Mouse (Mus musculus): ENCODE results near the gene Pdpr. TPM values are rescaled to one million over a fixed set of nuclear protein-coding genes. Genes with fewer than 3 reads are reported as not detected.

Pdpr gene
- polyA plus RNA-seq, 1 experiment = 17.3 TPM

DNA sequence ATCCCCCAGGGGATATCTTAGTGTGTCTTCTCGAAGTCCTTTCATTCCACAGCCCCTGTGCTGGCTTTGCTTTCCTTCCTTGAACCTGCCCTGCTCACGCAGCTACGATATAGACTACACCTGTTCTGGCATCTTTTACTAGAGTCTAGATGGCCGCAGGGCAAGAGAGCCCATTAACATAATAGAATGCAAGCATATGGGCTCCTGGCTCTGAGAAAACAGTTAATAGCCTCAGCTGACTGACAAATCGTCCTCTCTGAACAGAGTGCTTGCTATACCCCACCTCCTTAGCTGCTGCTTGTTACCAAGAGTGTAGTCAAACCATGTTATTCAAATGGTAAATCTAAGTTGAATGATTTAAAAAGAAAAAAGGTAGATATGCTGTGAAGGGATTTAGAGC is 77.2 kb downstream of the Pdpr start:
- Histone ChIP-seq H3K4me1 (ENCODE audit: control insufficient read depth, insufficient read depth, low read length) (no peaks in the 10 kb centered on the region), H3K27me3 (ENCODE audit: control insufficient read depth, insufficient read depth, low read length) (no peaks in the 10 kb centered on the region), H3K27ac (ENCODE audit: insufficient read depth, low read length) (no peak overlapping the region), H3K4me3 (replicated peaks; ENCODE audit: insufficient read depth, low read depth, low read length) (no peak overlapping the region)
- WGBS = 68% methylated on average over 5 of the region's 5 CpGs
- TF ChIP-seq POLR2A (IDR thresholded peaks at IDR 0.05; ENCODE audit: borderline replicate concordance, insufficient read depth, low read length) (no peak), CTCF (IDR thresholded peaks at IDR 0.05; ENCODE audit: borderline replicate concordance, insufficient read depth, low read depth, low read length) (no peak)
- no peak for DNase-seq

DNA sequence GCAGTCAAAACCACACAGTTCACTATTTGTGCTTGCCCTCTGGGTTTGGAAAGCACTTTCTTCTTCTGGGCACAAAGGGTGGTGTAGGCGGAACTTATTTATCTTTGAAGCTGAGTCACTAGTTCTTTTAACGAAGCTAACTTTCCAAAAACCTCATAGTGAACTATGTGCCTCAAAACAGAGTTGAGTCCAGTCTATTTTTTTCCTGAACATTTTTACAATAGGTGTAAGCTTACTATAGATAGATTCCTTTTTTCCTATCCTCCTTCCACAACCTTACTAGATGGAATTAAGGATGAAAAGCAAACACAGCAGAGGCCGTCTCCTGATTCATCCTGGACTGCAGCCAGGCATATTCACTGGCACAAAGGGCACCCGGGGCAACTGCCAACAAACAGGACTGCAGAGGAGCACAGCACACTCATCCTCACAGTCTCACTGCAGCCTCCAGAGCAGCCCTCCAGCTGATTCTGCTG is 91.1 kb downstream of the Pdpr start:
- peaks cover 6% of the 10 kb centered on the region for H3K4me1 ChIP-seq (ENCODE audit: control insufficient read depth, insufficient read depth, low read length)
- no peak overlapping the region for H3K4me3 ChIP-seq (replicated peaks; ENCODE audit: insufficient read depth, low read depth, low read length)
- TF ChIP-seq CTCF (IDR thresholded peaks at IDR 0.05; ENCODE audit: borderline replicate concordance, insufficient read depth, low read depth, low read length) (no peak), POLR2A (IDR thresholded peaks at IDR 0.05; ENCODE audit: borderline replicate concordance, insufficient read depth, low read length) (no peak)
- no peaks in the 10 kb centered on the region for H3K27me3 ChIP-seq (ENCODE audit: control insufficient read depth, insufficient read depth, low read length)
- 19% methylated on average over 4 of the region's 4 CpGs for WGBS
- DNase-seq = peak; percentile 87 to 90
- H3K27ac ChIP-seq (ENCODE audit: insufficient read depth, low read length) = peak overlapping the region; percentile 44

Other genes starting within 250 kb of the Pdpr start
- 56.5 and 60.2 TPM in 2 replicates for gene Cog4, start 248.0 kb upstream of the Pdpr start, polyA plus RNA-seq (2012; rRNA removed)
- 44.5 and 49.9 TPM in 2 replicates for gene Sf3b3, start 247.8 kb upstream of the Pdpr start, polyA plus RNA-seq (2012; rRNA removed)
- 27.1 and 31.0 TPM in 2 replicates for gene Fuk, start 192.1 kb upstream of the Pdpr start, polyA plus RNA-seq (2012; rRNA removed)
- gene St3gal2, start 174.7 kb upstream of the Pdpr start, polyA plus RNA-seq (2012; rRNA removed) = 81.1 and 88.6 TPM in 2 replicates
- gene Ddx19a, start 96.8 kb upstream of the Pdpr start, polyA plus RNA-seq (2012; rRNA removed) = 29.4 and 32.1 TPM in 2 replicates
- gene Ddx19b, start 62.9 kb upstream of the Pdpr start, polyA plus RNA-seq (2012; rRNA removed) = 13.6 and 14.9 TPM in 2 replicates
- gene Aars, start 61.5 kb upstream of the Pdpr start, polyA plus RNA-seq (2012; rRNA removed) = 101 and 108 TPM in 2 replicates
- gene Exosc6, start 38.3 kb upstream of the Pdpr start, polyA plus RNA-seq (2012; rRNA removed) = not detected in 2 replicates
- 0.41 and 0.57 TPM in 2 replicates for gene Clec18a, start 2.2 kb upstream of the Pdpr start, polyA plus RNA-seq (2012; rRNA removed)
- 74.1 and 78.5 TPM in 2 replicates for gene Glg1, start 164.6 kb downstream of the Pdpr start, polyA plus RNA-seq (2012; rRNA removed)
- 20.3 and 21.8 TPM in 2 replicates for gene Rfwd3, start 205.6 kb downstream of the Pdpr start, polyA plus RNA-seq (2012; rRNA removed)
- 0.32 and 0.43 TPM in 2 replicates for gene Mlkl, start 243.5 kb downstream of the Pdpr start, polyA plus RNA-seq (2012; rRNA removed)